Mouse (Mus musculus) brain, embryonic 14.5 days (tissue): ENCODE results near the gene Mgll.

Experiments used
- CTCF ChIP-seq: fragments of 200-500 bp; IDR thresholded peaks from 2 replicates; pipeline ENCODE4 v1.5.1; 2012; ENCODE audit warnings: inconsistent platforms, mild to moderate bottlenecking, moderate library complexity, borderline replicate concordance; ENCODE audit not compliant: insufficient read depth, insufficient read length; ENCODE audit errors: extremely low read depth
- POLR2A ChIP-seq: fragments of 200-500 bp; IDR thresholded peaks from 2 replicates; pipeline ENCODE4 v1.6.1; 2012; ENCODE audit warnings: mild to moderate bottlenecking, inconsistent platforms, borderline replicate concordance; ENCODE audit not compliant: poor library complexity, insufficient read depth, insufficient read length, severe bottlenecking; ENCODE audit errors: extremely low read depth

- TF ChIP-seq CTCF (no peak), POLR2A (no peak)
These were observed 18.2 kb downstream of the Mgll start for GRCm38 (mm10) chr6:88742286-88743011.
